Mouse (Mus musculus): ENCODE results near the gene Olfr160. TPM values are rescaled to one million over a fixed set of nuclear protein-coding genes. Genes with fewer than 3 reads are reported as not detected.

Olfr160 gene
- polyA plus RNA-seq, 1 experiment from 2014 or later, result not detected

DNA sequence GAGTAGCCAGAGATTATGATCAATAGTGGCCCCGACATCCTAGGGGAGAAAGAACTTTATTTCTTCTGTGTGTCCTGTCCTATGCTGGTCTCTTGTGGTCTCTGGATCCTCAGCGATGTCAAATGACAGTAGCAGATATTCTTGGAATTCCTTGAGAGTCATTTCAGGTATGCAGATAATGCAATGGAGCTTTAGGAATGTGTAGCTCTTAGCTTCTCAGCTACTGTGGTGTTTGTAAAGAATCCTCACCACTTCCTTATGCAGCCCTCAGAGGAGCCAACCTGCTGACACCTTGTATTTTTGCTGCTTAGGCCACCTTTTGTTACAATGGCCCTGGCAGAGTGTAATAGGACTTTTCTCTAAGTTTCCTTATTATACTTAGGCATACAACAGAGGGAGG, 51.4 kb downstream of the Olfr160 start:
- WGBS, result 62% methylated on average over 2 of the region's 2 CpGs

DNA sequence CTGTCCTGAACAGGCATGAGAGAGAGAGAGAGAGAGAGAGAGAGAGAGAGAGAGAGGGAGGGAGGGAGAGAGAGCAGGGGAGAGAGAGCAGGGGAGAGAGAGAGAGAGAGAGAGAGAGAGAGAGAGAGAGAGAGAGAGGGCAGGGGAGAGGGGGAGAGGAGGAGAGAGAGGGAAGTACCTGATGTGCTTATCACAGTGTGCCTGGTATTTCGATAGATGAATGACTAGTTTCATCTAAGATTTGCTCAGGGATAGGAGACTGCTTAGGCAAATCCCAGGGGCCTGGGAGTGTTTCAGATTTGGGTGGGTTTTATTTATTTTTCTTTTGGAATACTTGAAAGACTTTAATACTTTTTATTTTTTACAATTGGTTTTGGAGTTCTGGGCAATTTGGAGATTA, 52.8 kb downstream of the Olfr160 start:
- no peak overlapping the region for H3K27ac ChIP-seq (ENCODE audit: low read depth)
- no peaks in the 10 kb centered on the region for H3K27me3 ChIP-seq (replicated peaks; ENCODE audit: control insufficient read depth, insufficient read depth, low read length)
- no peaks in the 10 kb centered on the region for H3K9me3 ChIP-seq (ENCODE audit: control insufficient read depth, low read length)
- no peak for DNase-seq (ENCODE audit: low spot score)
- H3K36me3 ChIP-seq (ENCODE audit: control insufficient read depth, insufficient read depth, low read length), result no peaks in the 10 kb centered on the region
- H3K9ac ChIP-seq (ENCODE audit: low read length), result no peak overlapping the region
- H3K4me3 ChIP-seq (ENCODE audit: low read depth, low read length), result no peak overlapping the region
- no peak overlapping the region for H3K4me2 ChIP-seq (ENCODE audit: low read length)
- ATAC-seq (replicated peaks; ENCODE audit: low FRiP score, low TSS enrichment, low read depth), result no peak
- no peaks in the 10 kb centered on the region for H3K4me1 ChIP-seq (replicated peaks; ENCODE audit: control insufficient read depth, insufficient read depth, low read length)
- 65% methylated on average over 1 of the region's 1 CpGs for WGBS

More for the DNA sequence above, 51.4 kb downstream of the Olfr160 start:
- Histone ChIP-seq H3K36me3 (ENCODE audit: control insufficient read depth, insufficient read depth, low read length) (no peaks in the 10 kb centered on the region), H3K4me1 (replicated peaks; ENCODE audit: control insufficient read depth, insufficient read depth, low read length) (no peaks in the 10 kb centered on the region), H3K9me3 (ENCODE audit: control insufficient read depth, low read length) (no peaks in the 10 kb centered on the region), H3K27me3 (replicated peaks; ENCODE audit: control insufficient read depth, insufficient read depth, low read length) (no peaks in the 10 kb centered on the region), H3K9ac (ENCODE audit: low read length) (no peak overlapping the region), H3K4me2 (ENCODE audit: low read length) (no peak overlapping the region), H3K27ac (ENCODE audit: low read depth) (no peak overlapping the region), H3K4me3 (ENCODE audit: low read depth, low read length) (no peak overlapping the region)
- no peak for ATAC-seq (replicated peaks; ENCODE audit: low FRiP score, low TSS enrichment, low read depth)
- DNase-seq (ENCODE audit: low spot score), result no peak

DNA sequence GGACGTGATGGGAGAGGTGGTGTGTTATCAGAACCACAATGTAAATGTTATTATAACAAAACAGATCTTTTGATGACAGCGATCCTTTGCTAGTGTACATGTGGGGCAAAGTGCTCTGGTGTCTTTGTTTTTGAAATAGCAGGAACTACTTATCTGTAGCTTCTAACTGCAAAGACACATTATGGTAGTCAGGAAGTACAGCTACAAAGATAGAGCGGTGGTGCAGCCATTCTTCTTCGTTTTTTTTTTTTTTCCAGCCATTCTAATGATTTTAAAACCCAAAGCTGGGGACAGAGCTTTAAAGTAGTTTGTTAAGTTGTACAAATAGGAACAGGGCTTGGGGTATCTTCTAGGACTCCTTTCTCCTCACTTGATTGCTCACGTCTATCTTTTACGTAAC, 56.6 kb downstream of the Olfr160 start:
- H3K4me2 ChIP-seq (ENCODE audit: low read length), result no peak overlapping the region
- H3K4me1 ChIP-seq (replicated peaks; ENCODE audit: control insufficient read depth, insufficient read depth, low read length), result peaks cover 4% of the 10 kb centered on the region; the same call in 1 of the 2 replicates
- H3K27me3 ChIP-seq (replicated peaks; ENCODE audit: control insufficient read depth, insufficient read depth, low read length), result no peaks in the 10 kb centered on the region
- H3K36me3 ChIP-seq (ENCODE audit: control insufficient read depth, insufficient read depth, low read length), result peaks cover 9% of the 10 kb centered on the region
- no peak overlapping the region for H3K4me3 ChIP-seq (ENCODE audit: low read depth, low read length)
- DNase-seq (ENCODE audit: low spot score) (no peak), ATAC-seq (replicated peaks; ENCODE audit: low FRiP score, low TSS enrichment, low read depth) (no peak)
- H3K9ac ChIP-seq (ENCODE audit: low read length), result no peak overlapping the region
- no peak overlapping the region for H3K27ac ChIP-seq (ENCODE audit: low read depth)
- H3K9me3 ChIP-seq (ENCODE audit: control insufficient read depth, low read length), result no peaks in the 10 kb centered on the region
- 81% methylated on average over 6 of the region's 6 CpGs for WGBS

Other genes starting within 250 kb of the Olfr160 start
- gene Msantd2, start 226.9 kb downstream of the Olfr160 start, polyA plus RNA-seq (2014; fragmentation: Nextera tagmentation; extraction: Ambion mirVana), result 28.7 and 29.5 TPM in 2 replicates
- gene Esam, start 188.2 kb downstream of the Olfr160 start, polyA plus RNA-seq (2014; fragmentation: Nextera tagmentation; extraction: Ambion mirVana), result 47.2 and 50.4 TPM in 2 replicates
- 2.9 and 6.3 TPM in 2 replicates for gene Vsig2, start 177.0 kb downstream of the Olfr160 start, polyA plus RNA-seq (2014; fragmentation: Nextera tagmentation; extraction: Ambion mirVana)
- gene Nrgn, start 163.3 kb downstream of the Olfr160 start, polyA plus RNA-seq (2014; fragmentation: Nextera tagmentation; extraction: Ambion mirVana), result 2.5 and 3.4 TPM in 2 replicates
- gene Siae, start 160.6 kb downstream of the Olfr160 start, polyA plus RNA-seq (2014; fragmentation: Nextera tagmentation; extraction: Ambion mirVana), result 12.2 and 13.0 TPM in 2 replicates
- gene Spa17, start 102.5 kb downstream of the Olfr160 start, polyA plus RNA-seq (2014; fragmentation: Nextera tagmentation; extraction: Ambion mirVana), result 4.7 and 4.8 TPM in 2 replicates
- gene Tbrg1, start 58.9 kb downstream of the Olfr160 start, polyA plus RNA-seq (2014; fragmentation: Nextera tagmentation; extraction: Ambion mirVana), result 166 and 169 TPM in 2 replicates
- gene Panx3, start 47.0 kb downstream of the Olfr160 start, polyA plus RNA-seq (2014; fragmentation: Nextera tagmentation; extraction: Ambion mirVana), result not detected in 2 replicates
- gene Olfr874, start 28.9 kb upstream of the Olfr160 start, polyA plus RNA-seq (2014; fragmentation: Nextera tagmentation; extraction: Ambion mirVana), result not detected in 2 replicates
- not detected in 2 replicates for gene Olfr875, start 55.6 kb upstream of the Olfr160 start, polyA plus RNA-seq (2014; fragmentation: Nextera tagmentation; extraction: Ambion mirVana)
- not detected in 2 replicates for gene Olfr876, start 86.8 kb upstream of the Olfr160 start, polyA plus RNA-seq (2014; fragmentation: Nextera tagmentation; extraction: Ambion mirVana)
- gene Olfr877, start 138.0 kb upstream of the Olfr160 start, polyA plus RNA-seq (2014; fragmentation: Nextera tagmentation; extraction: Ambion mirVana), result not detected in 2 replicates
- not detected in 2 replicates for gene Olfr145, start 180.5 kb upstream of the Olfr160 start, polyA plus RNA-seq (2014; fragmentation: Nextera tagmentation; extraction: Ambion mirVana)
- not detected in 2 replicates for gene Olfr878, start 201.6 kb upstream of the Olfr160 start, polyA plus RNA-seq (2014; fragmentation: Nextera tagmentation; extraction: Ambion mirVana)